Mouse (Mus musculus) right cerebral cortex, postnatal 36 days (tissue): Measurements from ENCODE around the gene Gm17555.
"Not testable (repeated sequence)": the region's sequence is repeated elsewhere in the genome, so short reads cannot be mapped to it uniquely, and the experiment has no call there.

Source experiments
- DNase-seq, 2 experiments: peaks; one replicate each; pipeline ENCODE4 v3.0.0; 2022; ENCODE audit warnings: low spot score in 2 of 2, mixed read lengths in 1 of 2

Gene Gm17555

DNA sequence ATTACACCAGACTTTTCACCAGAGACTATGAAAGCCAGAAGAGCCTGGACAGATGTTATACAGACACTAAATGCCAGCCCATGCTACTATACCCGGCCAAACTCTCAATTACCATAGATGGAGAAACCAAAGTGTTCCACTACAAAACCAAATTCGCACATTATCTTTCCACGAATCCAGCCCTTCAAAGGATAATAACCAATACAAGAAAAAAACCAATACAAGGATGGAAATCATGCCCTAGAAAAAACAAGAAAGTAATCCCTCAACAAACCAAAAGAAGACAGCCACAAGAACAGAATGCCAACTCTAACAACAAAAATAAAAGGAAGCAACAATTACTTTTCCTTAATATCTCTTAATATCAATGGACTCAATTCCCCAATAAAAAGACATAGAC is at the start of gene Gm17555:
Gm17555 (plus strand) TSS at position 301 of the 400 bp plus-strand sequence.
- not testable (repeated sequence) for DNase-seq

- DNase-seq = no peak
These were observed 49.5 kb upstream of the Gm17555 start for GRCm38 (mm10) chr2:126165277-126166018.

GRCm38 (mm10) chr2:126166335-126166734 is 48.6 kb upstream of the Gm17555 start:
- no peak for DNase-seq

GRCm38 (mm10) chr2:126166848-126167617 is 47.9 kb upstream of the Gm17555 start:
- DNase-seq = no peak

DNA sequence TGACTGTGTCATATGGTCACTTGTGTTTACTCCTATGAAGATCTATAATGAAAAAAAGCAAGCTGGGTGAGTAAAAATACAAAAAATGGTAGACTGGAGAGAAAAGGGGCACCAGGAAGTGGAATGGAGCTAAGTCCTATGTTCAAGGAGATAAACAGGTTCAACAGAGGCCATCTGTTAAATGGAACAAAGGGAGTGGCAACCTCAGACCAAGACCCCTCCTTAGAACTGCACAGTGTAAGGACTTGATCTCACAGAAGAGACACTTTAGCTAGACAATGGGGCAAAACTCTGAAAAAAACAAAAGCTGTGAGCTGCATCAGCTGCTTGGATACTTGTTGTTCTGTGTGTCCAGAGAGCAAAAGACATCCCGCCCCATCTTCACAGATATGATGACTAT is 43.5 kb upstream of the Gm17555 start:
- DNase-seq = no peak

DNA sequence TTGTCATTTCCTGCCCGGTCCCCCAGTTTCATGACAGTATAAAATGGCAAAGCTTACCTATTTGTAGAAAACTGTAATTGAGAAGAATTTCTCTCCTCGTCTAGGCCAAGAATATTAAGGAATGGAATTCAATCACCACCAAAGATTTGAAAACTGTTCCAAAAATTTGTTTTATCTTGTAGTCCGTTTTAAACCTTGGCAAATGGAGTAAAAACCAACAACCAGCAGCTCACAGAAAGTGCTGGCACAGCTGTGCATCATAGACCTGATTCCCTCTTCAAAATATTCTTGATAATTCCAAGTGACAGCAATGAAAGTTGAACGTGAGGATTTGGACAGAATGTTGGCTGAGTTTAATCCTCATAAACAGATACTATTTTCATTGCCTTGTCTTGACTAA is 23.6 kb upstream of the Gm17555 start:
- DNase-seq = no peak

DNA sequence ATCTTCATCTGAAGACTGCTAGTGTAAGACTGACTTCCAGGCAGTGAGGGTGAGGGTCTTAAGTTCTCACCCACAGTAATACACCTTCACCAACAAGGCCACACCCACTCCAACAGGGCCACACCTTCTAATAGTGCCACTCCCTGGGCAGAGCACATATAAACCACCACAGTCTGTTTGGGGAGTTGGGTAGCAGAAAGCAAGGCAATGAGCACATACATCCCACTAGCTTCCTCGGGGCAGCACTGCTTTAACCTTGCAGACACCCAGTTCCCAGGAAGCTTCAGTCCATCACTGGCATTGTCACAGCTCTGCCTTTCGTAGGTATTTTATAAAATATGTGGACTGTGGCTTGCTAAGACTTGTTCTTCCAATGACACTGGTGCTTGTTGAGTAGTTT is 22.8 kb upstream of the Gm17555 start:
- no peak for DNase-seq

DNA sequence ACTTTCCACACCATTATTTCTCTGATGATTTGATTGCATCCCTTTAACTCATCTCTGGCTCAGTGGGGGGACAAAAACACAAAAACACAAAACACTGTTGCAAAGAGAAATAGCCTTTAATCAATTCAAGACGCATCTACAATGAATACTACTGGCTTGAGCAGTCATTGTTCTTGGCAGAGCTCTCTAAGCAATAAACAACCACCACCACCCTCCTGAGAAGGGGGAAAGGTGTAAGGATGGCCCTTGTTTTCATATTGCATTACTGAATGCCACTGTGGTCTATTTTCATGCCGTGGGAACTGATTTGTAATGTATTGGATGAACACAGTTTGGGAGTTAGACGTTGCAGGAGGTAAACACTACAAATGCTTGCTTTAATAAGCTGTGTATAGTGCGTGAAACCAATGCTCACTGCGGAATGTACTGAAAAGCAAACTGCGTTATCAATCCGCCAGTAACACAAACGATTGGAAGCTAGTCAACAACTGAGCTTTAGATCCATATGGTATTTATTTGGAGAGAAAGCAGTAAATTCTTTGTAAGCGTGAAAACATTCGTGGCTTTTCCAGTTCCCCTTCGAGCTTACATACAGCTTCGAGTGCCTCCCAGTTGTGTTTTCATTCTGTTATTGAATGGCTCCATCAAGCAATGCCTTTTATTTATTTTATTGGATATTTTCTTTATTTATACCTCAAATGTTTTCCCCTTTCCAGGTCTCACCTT is 19.1 kb upstream of the Gm17555 start:
- no peak for DNase-seq

DNA sequence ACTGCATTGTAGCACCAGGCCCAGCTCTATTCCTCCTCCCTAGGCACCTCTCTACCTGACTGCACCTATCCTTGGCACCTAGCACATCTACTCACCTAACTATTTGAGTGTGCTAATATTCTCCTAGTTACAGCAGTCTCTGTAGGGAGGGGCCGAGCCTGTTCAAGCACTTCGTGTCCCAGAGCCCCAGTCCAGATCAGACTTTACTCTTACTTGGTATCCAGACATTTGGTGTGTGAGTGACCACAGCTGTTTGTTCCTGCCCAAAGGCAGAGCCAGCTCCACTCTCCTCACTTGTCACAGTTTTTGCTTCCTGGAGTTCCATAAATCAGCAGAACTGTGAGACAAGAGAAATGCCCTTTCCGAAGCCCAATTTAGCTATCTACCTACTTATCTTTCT is 15.9 kb upstream of the Gm17555 start:
- DNase-seq = no peak

GRCm38 (mm10) chr2:126211011-126211680 is 3.8 kb upstream of the Gm17555 start:
- no peak for DNase-seq

- no peak for DNase-seq
These were observed 12.7 kb downstream of the Gm17555 start for GRCm38 (mm10) chr2:126227581-126227980.

DNA sequence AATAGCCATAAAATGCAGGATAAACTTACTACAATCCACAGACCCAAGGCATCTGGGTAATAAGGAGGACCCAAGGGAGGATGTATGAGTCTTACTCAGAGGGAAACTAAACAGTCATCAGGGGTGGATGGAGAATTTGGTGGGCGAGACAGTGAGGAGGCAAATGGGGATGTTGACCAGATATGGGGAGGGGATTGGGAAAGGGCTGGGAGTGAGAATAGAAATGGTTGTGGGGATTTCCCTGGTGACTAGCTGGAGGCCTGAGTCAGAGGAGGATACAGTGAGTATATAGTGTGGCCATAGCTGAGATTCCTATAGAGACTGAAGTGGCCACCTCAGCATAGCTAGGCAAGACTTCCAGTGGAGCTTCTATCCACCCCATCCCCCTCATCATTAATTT is 16.8 kb downstream of the Gm17555 start:
- DNase-seq = no peak

DNA sequence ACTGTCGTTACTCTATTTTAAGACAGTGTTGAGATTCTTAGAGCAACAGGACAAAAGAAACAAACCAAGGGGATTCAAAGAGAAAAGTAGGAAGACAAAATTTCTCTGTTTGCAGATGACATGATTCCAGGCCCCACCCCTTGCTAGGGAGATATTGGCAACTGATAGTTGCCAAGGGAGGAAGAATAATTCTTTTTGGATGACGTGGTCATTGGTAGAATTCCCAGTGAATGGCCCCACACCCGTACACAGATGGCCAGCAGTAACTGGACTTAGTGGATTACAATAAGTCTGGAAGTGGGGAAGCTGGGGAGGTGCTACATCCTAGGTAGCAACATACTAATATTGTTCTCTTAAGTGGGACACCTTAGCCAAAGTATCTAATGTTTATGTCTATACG is 22.0 kb downstream of the Gm17555 start:
- no peak for DNase-seq

- no peak for DNase-seq
These were observed 30.5 kb downstream of the Gm17555 start for GRCm38 (mm10) chr2:126245446-126245845.

DNA sequence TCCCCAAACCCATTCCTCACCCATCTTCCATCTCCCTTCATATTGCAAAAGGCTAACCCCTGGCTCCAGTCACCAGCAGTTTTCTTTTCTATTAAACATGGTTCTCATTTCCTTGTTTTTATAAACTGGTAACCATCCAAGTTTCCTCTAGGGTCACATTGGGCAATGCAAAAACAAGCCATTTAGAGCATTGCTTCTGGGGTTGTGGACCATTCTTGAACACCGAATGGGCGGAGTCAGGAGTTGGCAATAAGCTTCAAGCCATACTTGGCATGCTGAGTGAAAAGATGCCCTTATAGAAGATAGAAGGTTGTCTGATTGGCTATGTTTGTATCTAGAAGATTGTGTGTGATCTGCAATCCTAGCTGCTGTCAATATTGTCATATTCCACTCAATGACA is 33.6 kb downstream of the Gm17555 start:
- DNase-seq = no peak

GRCm38 (mm10) chr2:126252211-126252610 is 37.3 kb downstream of the Gm17555 start:
- no peak for DNase-seq
